Mouse (Mus musculus): ENCODE data around the gene Gins3. TPM values are rescaled to one million over a fixed set of nuclear protein-coding genes. Genes with fewer than 3 reads are reported as not detected.
A peak's percentile ranks its signal among the peaks of the same experiment; 100 is the strongest.

Gins3 gene
- total and polyA plus RNA-seq, 3 experiments, result 14.0 to 14.4 TPM; not detected in 1

- Histone ChIP-seq H3K4me3 (ENCODE audit: control insufficient read depth in 1 of 2, insufficient read depth in 1 of 2, low read depth in 2 of 2, low read length in 2 of 2) (peak within 1 kb of the TSS; percentile 7 to 11; a peak in 2 of 4 replicates), H3K36me3 (ENCODE audit: control insufficient read depth in 1 of 2, insufficient read depth in 2 of 2, low read length in 2 of 2) (no peaks in the 10 kb centered on the region), H3K79me2 (ENCODE audit: control insufficient read depth, insufficient read depth, low read length, poor library complexity) (no peaks in the 10 kb centered on the region), H3K27me3 (ENCODE audit: control insufficient read depth in 1 of 2, insufficient read depth in 2 of 2, low read length in 2 of 2) (peaks cover 6 to 29% of the 10 kb centered on the region in 2 experiments; a peak in 3 of 4 replicates), H3K27ac (ENCODE audit: control insufficient read depth, low read depth, low read length) (no peak within 1 kb of the TSS), H3K9me3 (replicated peaks; ENCODE audit: insufficient read depth, low read length) (no peaks in the 10 kb centered on the region), H3K9ac (ENCODE audit: control insufficient read depth, low read depth, low read length, poor library complexity, severe bottlenecking) (no peak within 1 kb of the TSS), H3K4me1 (ENCODE audit: control insufficient read depth in 1 of 2, insufficient read depth in 2 of 2, low read length in 2 of 2) (peaks cover 0 to 7% of the 10 kb centered on the region in 2 experiments; a peak in 1 of 4 replicates)
- TF ChIP-seq USF2 (IDR thresholded peaks at IDR 0.05; ENCODE audit: borderline replicate concordance in 1 of 2, insufficient read depth in 1 of 2, low read depth in 1 of 2, low read length in 2 of 2) (no peak), RAD21 (IDR thresholded peaks at IDR 0.05; ENCODE audit: low read depth, low read length) (no peak), SMC3 (IDR thresholded peaks at IDR 0.05; ENCODE audit: low read depth, low read length) (no peak), ZC3H11A (IDR thresholded peaks at IDR 0.05; ENCODE audit: low read depth, low read length) (no peak), MAX (IDR thresholded peaks at IDR 0.05; ENCODE audit: low read length) (no peak), MYC (IDR thresholded peaks at IDR 0.05; ENCODE audit: low read depth, low read length) (no peak), MEF2A (IDR thresholded peaks at IDR 0.05; ENCODE audit: extremely low read depth, insufficient replicate concordance, low read depth, low read length, poor library complexity, severe bottlenecking) (no peak), NELFE (IDR thresholded peaks at IDR 0.05; ENCODE audit: low read depth, low read length) (no peak), GABPA (IDR thresholded peaks at IDR 0.05; ENCODE audit: low read depth, low read length) (no peak), ZNF384 (IDR thresholded peaks at IDR 0.05; ENCODE audit: low read depth, low read length) (no peak), MAZ (IDR thresholded peaks at IDR 0.05; ENCODE audit: low read depth, low read length) (no peak), KAT2A (conservative IDR thresholded peaks at IDR 0.05; ENCODE audit: low read depth, low read length) (no peak), E2F4 (IDR thresholded peaks at IDR 0.05; ENCODE audit: borderline replicate concordance, low read depth, low read length) (no peak)
- DNase-seq (ENCODE audit: low read depth, low spot score), result no peak
Observed at GRCm38 (mm10) chr8:95676631-95677030, 43.4 kb downstream of the Gins3 start, which contains the start of gene Ndrg4. Gene Ndrg4 (plus strand): TSS chr8:95676980.

GRCm38 (mm10) chr8:95677591-95678023 is 44.4 kb downstream of the Gins3 start:
- H3K4me3 ChIP-seq (ENCODE audit: control insufficient read depth in 1 of 2, insufficient read depth in 1 of 2, low read depth in 2 of 2, low read length in 2 of 2), result peak overlapping the region; percentile 7 to 11; a peak in 2 of 4 replicates
- no peaks in the 10 kb centered on the region for H3K9me3 ChIP-seq (replicated peaks; ENCODE audit: insufficient read depth, low read length)
- H3K9ac ChIP-seq (ENCODE audit: control insufficient read depth, low read depth, low read length, poor library complexity, severe bottlenecking), result no peak overlapping the region
- peaks cover 6 to 32% of the 10 kb centered on the region in 2 experiments; a peak in 3 of 4 replicates for H3K27me3 ChIP-seq (ENCODE audit: control insufficient read depth in 1 of 2, insufficient read depth in 2 of 2, low read length in 2 of 2)
- no peak for TF ChIP-seq EP300 (IDR thresholded peaks at IDR 0.05; ENCODE audit: low read depth in 1 of 2, low read length in 2 of 2)
- TF ChIP-seq CTCF (IDR thresholded peaks at IDR 0.05 in 2 of 3, conservative IDR thresholded peaks at IDR 0.05 in 1 of 3; ENCODE audit: control insufficient read depth in 1 of 3, insufficient read depth in 1 of 3, low read depth in 2 of 3, low read length in 3 of 3, poor library complexity in 1 of 3, severe bottlenecking in 1 of 3), result no peak
- no peak for TF ChIP-seq GABPA (IDR thresholded peaks at IDR 0.05; ENCODE audit: low read depth, low read length)
- TF ChIP-seq MYC (IDR thresholded peaks at IDR 0.05; ENCODE audit: low read depth, low read length), result no peak
- no peak for TF ChIP-seq POLR2A (IDR thresholded peaks at IDR 0.05; ENCODE audit: control insufficient read depth in 1 of 2, insufficient read depth in 1 of 2, low read depth in 1 of 2, low read length in 2 of 2, poor library complexity in 1 of 2)
- TF ChIP-seq MXI1 (IDR thresholded peaks at IDR 0.05; ENCODE audit: low read depth, low read length), result no peak
- TF ChIP-seq ZC3H11A (IDR thresholded peaks at IDR 0.05; ENCODE audit: low read depth, low read length), result no peak
- TF ChIP-seq GATA1 (IDR thresholded peaks at IDR 0.05; ENCODE audit: low read depth, low read length), result no peak
- no peak for TF ChIP-seq ETS1 (IDR thresholded peaks at IDR 0.05; ENCODE audit: low read depth, low read length)
- no peak for TF ChIP-seq ZKSCAN1 (IDR thresholded peaks at IDR 0.05; ENCODE audit: low read depth, low read length)
- TF ChIP-seq SIN3A (IDR thresholded peaks at IDR 0.05; ENCODE audit: low read length), result no peak
- no peak for TF ChIP-seq MAZ (IDR thresholded peaks at IDR 0.05; ENCODE audit: low read depth, low read length)
- no peak for TF ChIP-seq UBTF (IDR thresholded peaks at IDR 0.05; ENCODE audit: borderline replicate concordance, insufficient read depth, low read depth, low read length)
- no peak for TF ChIP-seq RAD21 (IDR thresholded peaks at IDR 0.05; ENCODE audit: low read depth, low read length)
- H3K27ac ChIP-seq (ENCODE audit: control insufficient read depth, low read depth, low read length), result no peak overlapping the region
- peaks cover 0 to 7% of the 10 kb centered on the region in 2 experiments; a peak in 1 of 4 replicates for H3K4me1 ChIP-seq (ENCODE audit: control insufficient read depth in 1 of 2, insufficient read depth in 2 of 2, low read length in 2 of 2)
- no peaks in the 10 kb centered on the region for H3K79me2 ChIP-seq (ENCODE audit: control insufficient read depth, insufficient read depth, low read length, poor library complexity)
- DNase-seq (ENCODE audit: low read depth, low spot score), result no peak
- H3K36me3 ChIP-seq (ENCODE audit: control insufficient read depth in 1 of 2, insufficient read depth in 2 of 2, low read length in 2 of 2), result no peaks in the 10 kb centered on the region

Measured in MEL (cell line).